Mouse (Mus musculus) lung, adult 18-20 months (tissue): ENCODE results near the gene Gm438.
A peak's percentile ranks its signal among the peaks of the same experiment; 100 is the strongest.
"Not testable (repeated sequence)": the region's sequence is repeated elsewhere in the genome, so short reads cannot be mapped to it uniquely, and the experiment has no call there.

Source experiments
- DNase-seq, 2 experiments: peaks; one replicate each; pipeline ENCODE4 v3.0.0; 2022; ENCODE audit warnings: mixed read lengths in 2 of 2

The Gm438 gene

DNA sequence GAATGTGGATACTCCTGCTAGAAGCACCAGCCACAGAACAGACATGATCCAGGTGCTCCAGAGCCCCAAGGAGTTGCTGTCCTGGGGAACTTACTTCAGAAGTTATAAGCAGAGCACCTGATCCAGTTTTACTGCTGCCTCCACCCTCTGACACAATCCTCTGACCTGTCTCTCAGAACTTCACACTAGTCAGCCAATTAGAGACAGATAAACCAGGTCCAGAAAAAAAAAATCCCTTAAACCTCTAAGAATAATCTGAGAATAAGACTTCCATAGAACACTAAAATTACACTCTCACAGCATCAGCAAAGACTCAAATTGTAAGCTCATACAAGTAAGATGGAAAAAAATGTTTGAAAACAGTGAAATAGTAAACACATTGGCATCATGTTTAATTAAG, at the start of gene Gm438:
Gene Gm438, minus strand, starts transcription at position 101 of the 400 bp plus-strand sequence.
- no peak for DNase-seq

- DNase-seq = no peak
Observed at GRCm38 (mm10) chr4:144824706-144825105, 38.3 kb upstream of the Gm438 start.

- DNase-seq = no peak
Observed at GRCm38 (mm10) chr4:144823996-144824395, 37.6 kb upstream of the Gm438 start.

DNA sequence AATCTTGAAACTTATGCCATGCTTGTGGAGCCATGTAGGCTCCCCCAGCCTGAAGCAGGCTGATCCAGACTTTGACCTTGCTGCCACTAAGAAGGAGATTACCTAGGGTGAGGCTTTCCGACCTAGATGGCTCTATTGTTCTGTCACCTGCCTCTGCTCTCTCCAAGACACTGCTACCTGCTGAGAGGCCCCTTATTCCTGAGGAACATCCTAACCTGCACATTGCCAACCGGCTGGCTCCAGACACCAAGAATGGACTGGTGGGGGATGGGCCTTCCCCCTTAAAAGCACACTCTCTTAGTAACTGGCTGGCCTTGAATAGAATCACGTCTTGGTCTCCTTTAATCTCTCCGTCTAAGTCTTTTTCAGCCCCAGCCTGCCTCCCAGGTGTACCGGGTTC, 20.8 kb upstream of the Gm438 start:
- DNase-seq = not testable (repeated sequence)

GRCm38 (mm10) chr4:144803633-144804032, 17.2 kb upstream of the Gm438 start:
- DNase-seq = no peak

GRCm38 (mm10) chr4:144790141-144790540, 3.8 kb upstream of the Gm438 start:
- no peak for DNase-seq

DNA sequence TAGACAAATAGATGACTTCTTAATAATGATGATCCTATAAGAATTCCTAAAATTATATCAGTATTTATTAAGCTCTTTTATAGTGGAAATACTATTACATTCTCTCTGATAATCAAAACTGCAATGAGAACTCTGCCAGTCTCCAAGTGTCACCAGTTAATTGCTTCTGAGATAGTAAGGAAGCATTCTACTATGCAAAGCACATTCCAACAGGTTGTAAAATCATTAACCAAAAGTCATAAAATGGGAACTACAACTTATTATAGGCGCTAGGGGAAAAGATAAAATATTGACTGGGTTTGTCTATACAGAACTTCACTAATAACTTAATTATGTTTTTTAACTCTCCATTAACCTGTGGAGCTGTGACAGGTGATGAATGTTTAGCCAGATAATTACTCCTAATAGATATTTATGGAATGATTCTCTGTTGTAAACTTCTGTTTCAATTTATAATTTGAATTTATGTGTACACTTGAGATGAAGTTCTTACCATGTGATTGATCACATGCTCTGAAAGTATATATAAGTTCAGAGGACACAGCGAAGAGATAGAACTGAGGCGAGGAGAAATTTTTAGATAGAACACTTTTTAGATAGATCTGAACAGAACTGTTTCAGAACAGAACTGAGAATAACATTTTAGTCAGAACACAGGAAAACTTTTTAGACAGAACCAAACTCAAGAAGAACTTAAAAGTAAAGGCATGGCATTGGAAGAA, 3.7 kb downstream of the Gm438 start:
- DNase-seq = no peak

- DNase-seq = peak in 1 of 2 experiments; percentile 13
Observed at GRCm38 (mm10) chr4:144765722-144766121, 20.7 kb downstream of the Gm438 start.

GRCm38 (mm10) chr4:144749139-144749538, 37.2 kb downstream of the Gm438 start:
- DNase-seq = no peak
